Mouse (Mus musculus) bone marrow macrophage, adult 2 months (primary cell): ENCODE data around the gene Ispd. TPM values are rescaled to one million over a fixed set of nuclear protein-coding genes. Genes with fewer than 3 reads are reported as not detected.

Experiments
- H3K27ac ChIP-seq: 2 replicates; pipeline ENCODE4 v1.5.1; 2012; ENCODE audit warnings: low read depth, low read length; ENCODE audit not compliant: insufficient read depth
- H3K4me1 ChIP-seq: 2 replicates; pipeline ENCODE4 v1.6.1; 2012; ENCODE audit warnings: low read length; ENCODE audit not compliant: control insufficient read depth, insufficient read depth
- H3K4me3 ChIP-seq: 2 replicates; pipeline ENCODE4 v1.5.1; 2012; ENCODE audit warnings: mild to moderate bottlenecking, low read length, moderate library complexity; ENCODE audit not compliant: insufficient read depth
- CTCF ChIP-seq: IDR thresholded peaks from 2 replicates; pipeline ENCODE4 v1.5.1; 2012; ENCODE audit warnings: low read depth, mild to moderate bottlenecking, low read length, moderate library complexity
- POLR2A ChIP-seq: IDR thresholded peaks from 2 replicates; pipeline ENCODE4 v1.6.1; 2012; ENCODE audit warnings: mild to moderate bottlenecking, low read depth, low read length, borderline replicate concordance
- polyA plus RNA-seq: library from polyadenylated mRNA; stranded (reverse); fragments of >200 nt; gene quantifications from 2 replicates; pipeline ENCODE4 v1.2.4, GENCODE M21; 2012; ENCODE audit not compliant: missing spikeins, insufficient read depth, insufficient read length

The Ispd gene
- polyA plus RNA-seq, 1 experiment, result 1.4 TPM

DNA sequence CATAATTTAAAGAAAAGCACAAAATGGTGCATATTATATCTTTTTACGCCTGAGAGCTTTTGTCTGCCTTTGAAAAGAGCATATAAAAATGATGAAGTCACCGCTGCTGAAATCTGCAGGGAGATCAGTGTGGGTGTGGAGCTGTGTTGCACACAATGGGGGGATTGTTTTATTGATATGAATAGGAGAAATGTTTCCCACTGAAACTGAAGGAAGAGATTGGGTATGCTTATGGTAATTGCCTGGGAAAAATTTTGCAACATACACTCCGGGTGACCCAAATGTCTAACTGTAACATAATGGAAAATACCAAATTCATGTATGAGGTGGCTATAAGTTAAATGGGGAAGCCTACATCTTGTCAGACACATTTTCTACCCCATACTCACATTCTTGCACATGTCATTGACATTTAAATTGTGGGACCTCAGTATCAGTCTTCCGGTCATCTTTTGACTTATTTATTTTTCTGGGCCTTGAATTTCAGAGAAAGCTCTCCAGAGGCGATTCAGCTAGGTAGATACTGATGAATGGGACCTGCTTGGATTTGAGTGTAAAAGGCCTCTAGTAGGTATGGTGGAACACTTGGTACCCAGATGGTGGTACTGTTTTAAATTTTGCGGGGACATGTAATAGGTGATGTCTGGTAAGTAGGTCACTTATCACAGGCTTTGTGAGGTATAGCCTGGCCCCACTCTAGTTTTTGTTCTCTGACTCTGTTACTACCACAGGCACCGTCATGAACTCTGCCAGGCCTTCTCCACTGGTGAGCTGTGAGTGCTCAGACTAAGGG lies 126.1 kb downstream of the Ispd start:
- no peak for TF ChIP-seq POLR2A
- TF ChIP-seq CTCF, result no peak
- Histone ChIP-seq H3K4me1 (no peaks in the 10 kb centered on the region), H3K27ac (no peak overlapping the region), H3K4me3 (no peak overlapping the region)

DNA sequence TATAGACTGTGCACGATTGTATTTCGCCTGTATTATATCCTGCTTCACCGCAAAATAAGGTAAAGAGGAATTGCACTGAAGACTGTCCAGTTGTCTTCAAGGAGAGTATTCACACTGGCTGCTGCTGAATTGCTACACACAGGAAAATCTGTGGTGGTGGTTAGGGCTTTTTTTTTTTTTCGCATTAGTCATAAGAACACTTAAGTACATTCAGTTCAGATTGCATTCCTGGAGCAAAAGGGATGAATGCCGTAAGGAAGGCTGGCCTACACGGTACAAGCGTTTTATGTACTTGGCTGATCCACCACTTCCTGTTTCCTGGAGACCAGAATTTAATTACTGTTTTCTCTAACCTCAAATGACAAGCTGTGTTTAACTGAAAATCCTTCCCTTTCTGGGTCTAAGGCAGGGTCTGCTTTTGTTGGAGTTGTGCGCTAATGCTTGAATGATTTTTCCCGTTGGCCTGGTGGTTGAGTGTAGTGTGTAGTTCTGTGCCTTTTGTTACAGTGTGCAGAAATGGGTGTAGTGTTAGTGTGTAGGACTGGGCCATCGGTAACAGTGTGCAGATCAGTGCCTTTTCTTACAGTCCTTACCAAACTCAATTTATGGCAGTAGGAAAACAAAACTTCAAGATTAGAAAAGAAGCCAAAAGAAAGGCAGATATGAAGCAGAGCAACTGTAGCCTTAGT lies 128.8 kb downstream of the Ispd start:
- TF ChIP-seq POLR2A (no peak), CTCF (no peak)
- Histone ChIP-seq H3K4me3 (no peak overlapping the region), H3K27ac (no peak overlapping the region), H3K4me1 (no peaks in the 10 kb centered on the region)

DNA sequence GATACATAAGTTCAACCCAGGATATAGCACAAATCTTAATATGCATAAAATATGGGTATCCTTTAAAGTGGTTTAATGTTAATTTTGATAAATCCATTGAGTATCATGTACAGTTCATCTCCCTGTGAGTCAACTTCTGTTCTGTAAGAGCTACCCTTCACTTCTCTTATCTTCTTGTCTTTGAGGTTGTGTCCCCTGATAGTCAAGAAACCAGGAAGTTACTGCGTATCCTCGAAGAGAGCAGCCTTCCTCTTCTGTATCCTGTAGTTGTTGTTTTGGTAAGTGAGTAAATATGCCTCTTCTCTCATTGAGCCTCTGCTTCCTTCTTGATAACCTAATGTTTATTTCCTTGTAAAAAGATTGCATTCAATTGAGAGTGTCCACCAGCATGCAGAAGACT lies 140.5 kb downstream of the Ispd start:
- H3K27ac ChIP-seq, result no peak overlapping the region
- no peaks in the 10 kb centered on the region for H3K4me1 ChIP-seq
- no peak overlapping the region for H3K4me3 ChIP-seq
- no peak for TF ChIP-seq CTCF
- TF ChIP-seq POLR2A, result no peak

DNA sequence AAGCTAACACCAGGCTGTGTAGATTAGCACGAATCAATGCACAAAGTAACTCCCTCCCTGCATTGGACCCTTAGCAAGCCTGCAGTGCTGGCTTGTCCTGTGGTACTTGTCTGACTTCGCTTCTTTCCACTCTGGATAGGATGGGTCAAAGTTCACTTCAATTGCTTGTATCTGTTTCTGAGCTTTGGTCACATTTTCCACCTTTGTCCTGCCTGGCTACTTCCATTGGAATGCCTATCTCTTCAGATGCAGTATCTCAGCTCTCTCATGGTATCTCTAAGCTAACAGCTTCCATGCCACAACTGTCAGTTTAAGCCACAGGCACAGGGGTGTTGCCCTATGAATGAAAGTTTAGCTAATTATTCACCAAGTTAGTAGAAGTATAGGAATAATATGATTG lies 142.3 kb downstream of the Ispd start:
- H3K27ac ChIP-seq, result no peak overlapping the region
- no peak overlapping the region for H3K4me3 ChIP-seq
- TF ChIP-seq POLR2A (no peak), CTCF (no peak)
- no peaks in the 10 kb centered on the region for H3K4me1 ChIP-seq

DNA sequence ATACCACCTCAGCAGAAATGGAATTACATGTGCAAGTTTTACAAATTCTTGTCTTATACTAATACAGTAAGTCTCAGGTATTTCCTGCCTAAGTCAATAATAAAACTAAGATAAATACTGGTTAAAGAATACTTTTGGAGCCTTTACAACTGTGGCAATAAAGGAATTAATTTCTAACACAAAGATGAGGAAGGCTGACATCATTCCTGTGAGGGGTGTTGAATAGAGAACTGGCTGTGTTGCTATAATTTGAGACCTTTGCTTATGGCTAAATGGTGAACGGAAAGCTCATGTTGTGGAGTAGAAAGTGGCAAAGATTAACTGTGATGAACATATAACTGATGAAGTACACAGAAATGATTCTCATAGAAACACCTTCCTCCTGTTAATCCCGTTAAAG lies 149.7 kb downstream of the Ispd start:
- Histone ChIP-seq H3K27ac (no peak overlapping the region), H3K4me1 (no peaks in the 10 kb centered on the region), H3K4me3 (no peak overlapping the region)
- TF ChIP-seq POLR2A (no peak), CTCF (no peak)

DNA sequence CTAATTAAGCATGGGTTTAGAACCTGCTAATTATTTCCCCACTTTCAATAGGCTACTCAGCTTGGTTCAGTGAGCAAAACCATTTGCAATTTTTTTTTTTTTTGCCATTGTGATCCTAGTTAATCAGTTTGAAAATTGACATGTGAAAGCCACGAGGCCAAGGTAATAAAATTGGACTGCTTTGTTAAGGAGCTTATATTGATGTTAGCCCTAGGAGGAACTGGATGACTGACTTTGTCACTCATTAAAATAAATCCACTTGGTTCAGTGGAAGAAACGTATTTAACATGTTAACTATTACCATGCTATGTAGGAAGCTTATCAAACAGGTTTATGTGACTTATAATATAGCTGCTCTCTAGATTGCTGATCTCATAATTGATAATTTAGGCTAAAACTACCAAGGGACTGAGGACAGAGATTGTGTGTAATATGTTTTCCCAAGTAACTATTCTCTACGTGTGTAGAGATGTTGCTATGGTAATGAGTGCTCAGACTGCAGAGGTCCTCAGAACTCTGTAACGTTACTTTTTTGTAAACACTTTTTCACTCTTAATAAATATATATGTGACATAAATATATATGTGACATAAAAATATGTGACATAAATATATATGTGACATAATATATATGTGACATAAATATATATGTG lies 150.3 kb downstream of the Ispd start:
- Histone ChIP-seq H3K27ac (no peak overlapping the region), H3K4me3 (no peak overlapping the region), H3K4me1 (no peaks in the 10 kb centered on the region)
- no peak for TF ChIP-seq POLR2A
- TF ChIP-seq CTCF, result no peak

DNA sequence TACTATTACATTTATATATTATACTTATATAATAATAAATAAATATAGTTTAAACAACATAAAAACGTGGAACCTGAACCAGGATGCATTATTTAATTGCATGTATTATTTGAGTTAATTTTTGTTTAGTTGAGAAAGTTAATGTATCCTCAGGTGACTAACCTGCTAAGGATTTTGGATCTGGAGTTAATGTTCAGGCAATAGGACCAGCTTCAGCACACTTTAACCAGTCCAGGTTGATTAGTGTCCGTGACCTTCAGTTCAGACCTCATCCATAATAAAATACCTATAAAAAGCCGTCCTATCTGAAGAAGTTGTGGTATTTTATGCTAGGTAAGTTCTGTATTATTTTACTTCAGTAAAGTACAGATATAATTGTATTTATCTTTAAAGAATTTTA lies 151.3 kb downstream of the Ispd start:
- TF ChIP-seq CTCF (no peak), POLR2A (no peak)
- Histone ChIP-seq H3K4me1 (no peaks in the 10 kb centered on the region), H3K4me3 (no peak overlapping the region), H3K27ac (no peak overlapping the region)

DNA sequence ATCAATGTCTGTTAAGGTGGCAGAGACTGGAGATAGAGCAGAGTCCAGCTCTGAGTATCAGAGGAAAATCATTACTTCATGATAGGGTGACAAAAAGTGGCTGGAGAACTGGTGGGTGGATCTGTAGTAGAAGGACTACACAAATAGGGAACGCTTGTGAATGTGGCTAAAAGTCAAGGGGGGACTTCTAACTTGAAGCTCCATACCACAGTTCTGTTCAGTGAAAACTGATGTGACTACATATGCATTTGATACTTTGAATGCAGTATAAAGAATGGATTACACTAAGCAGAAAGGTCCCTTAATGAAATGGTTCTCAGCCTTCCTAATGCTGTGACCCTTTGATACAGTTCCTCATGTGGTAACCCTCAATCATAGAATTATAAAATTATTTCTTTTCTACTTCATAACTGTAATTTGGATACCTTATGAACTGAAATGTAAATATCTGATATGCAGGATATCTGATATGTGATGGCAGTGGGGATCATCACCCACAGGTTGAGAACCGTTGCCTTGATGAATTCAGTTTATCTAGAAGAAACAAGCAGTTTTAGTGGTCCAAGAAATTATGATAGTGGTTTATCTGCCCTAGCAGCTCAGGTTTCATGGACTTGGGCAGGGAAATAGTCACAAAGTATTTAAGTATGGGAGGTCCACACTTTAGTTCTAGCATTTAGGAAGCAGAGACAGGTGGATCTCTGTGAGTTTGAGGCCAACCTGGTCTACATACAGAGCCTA lies 152.1 kb downstream of the Ispd start:
- Histone ChIP-seq H3K27ac (no peak overlapping the region), H3K4me1 (no peaks in the 10 kb centered on the region), H3K4me3 (no peak overlapping the region)
- TF ChIP-seq POLR2A (no peak), CTCF (no peak)

DNA sequence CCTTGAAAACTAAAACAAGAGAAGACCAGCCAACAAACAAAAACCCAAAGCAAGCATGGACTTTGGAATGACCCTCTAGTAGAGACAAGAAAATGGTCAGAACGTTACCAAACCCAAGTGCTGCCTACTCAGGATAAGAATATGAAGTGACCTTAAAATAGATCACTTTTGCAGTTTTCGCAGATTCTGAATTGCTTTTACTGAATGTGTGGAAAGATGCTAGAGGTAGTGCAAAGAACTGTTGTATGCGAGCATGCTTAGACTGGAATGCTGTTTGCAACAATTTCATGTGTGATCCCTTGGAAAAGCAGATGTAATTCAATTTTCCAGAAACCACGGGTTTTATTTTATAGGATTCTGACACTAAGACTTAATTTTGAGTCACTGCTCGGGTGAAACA lies 153.3 kb downstream of the Ispd start:
- Histone ChIP-seq H3K27ac (no peak overlapping the region), H3K4me1 (no peaks in the 10 kb centered on the region), H3K4me3 (no peak overlapping the region)
- TF ChIP-seq POLR2A, result no peak
- TF ChIP-seq CTCF, result no peak

DNA sequence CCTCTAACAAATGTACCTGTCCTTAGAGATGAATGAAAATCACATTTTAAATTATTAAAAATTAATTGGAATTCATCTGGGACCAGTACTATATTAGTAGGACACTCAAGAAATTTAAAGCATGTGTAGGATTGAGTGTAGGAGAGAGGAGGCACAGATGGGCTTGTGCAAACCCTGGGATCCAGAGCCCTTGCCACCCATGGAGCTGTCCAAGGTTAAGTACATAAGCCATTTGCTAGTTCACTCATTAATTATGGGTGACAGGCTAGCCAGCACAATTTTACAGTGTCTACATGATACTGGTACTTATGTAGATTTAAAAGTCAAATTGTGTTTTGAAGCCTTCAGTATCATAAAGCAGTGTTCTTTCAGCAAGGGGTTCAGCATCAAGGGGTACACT lies 164.1 kb downstream of the Ispd start:
- Histone ChIP-seq H3K27ac (no peak overlapping the region), H3K4me1 (no peaks in the 10 kb centered on the region), H3K4me3 (no peak overlapping the region)
- no peak for TF ChIP-seq POLR2A
- no peak for TF ChIP-seq CTCF
